Mouse (Mus musculus): ENCODE data around the gene Bicral.
"Not testable (repeated sequence)": the region's sequence is repeated elsewhere in the genome, so short reads cannot be mapped to it uniquely, and the experiment has no call there.

Bicral gene

DNA sequence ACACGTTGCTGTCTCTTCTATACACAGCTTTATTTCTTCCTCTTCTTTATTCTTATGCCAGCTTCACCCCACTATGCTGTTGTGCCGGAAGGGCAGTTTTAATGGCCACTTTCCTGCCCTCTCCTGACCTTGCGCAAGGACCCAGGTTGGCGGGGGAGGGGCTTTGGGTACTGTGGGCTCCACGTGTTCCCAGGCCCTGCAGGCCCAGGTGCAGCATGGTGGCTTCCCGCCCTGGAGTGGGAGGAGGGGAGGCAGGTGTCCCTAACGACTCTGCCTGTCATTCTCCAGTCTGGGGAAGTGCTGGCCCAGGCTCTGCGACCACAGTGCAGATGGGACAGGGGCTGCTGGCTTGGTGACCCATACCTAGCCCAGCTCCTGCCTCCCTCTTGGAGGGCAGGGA is 90.4 kb downstream of the Bicral start:
- no peak for DNase-seq (ENCODE audit: extremely low read depth, low read depth, low spot score)

GRCm38 (mm10) chr17:46764916-46765315 is 93.4 kb downstream of the Bicral start:
- DNase-seq (ENCODE audit: extremely low read depth, low read depth, low spot score): not testable (repeated sequence)

DNA sequence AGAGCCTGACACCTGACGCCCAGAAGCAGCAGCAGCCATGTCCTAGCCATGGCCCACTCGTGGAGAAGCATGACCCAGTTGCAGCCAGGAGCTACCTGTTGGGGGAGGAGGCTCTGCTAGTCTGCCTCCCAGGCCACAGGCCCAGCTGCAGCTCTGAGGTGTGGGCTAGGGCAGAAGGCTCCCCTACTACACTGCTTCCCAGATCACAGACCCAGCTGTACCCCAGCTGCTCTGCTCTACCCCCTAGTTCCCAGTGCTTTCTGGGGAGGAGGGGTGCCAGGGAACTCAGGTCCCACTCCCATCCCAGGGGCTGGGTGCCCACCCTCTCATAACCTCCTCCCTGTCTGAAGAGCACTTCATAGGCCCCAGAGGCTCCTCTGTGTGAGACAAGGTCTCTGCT is 94.7 kb downstream of the Bicral start, which contains the start of gene Ptcra:
TSS of gene Ptcra (minus strand) at position 169 of the 400 bp plus-strand sequence.
- DNase-seq (ENCODE audit: extremely low read depth, low read depth, low spot score): no peak

- DNase-seq (ENCODE audit: extremely low read depth, low read depth, low spot score): no peak
These were observed 99.5 kb downstream of the Bicral start for GRCm38 (mm10) chr17:46758753-46759152.

GRCm38 (mm10) chr17:46751794-46752556 is 106.3 kb downstream of the Bicral start, which contains the start of gene Cnpy3:
TSS of gene Cnpy3 (minus strand) at chr17:46752214.
- DNase-seq (ENCODE audit: extremely low read depth, low read depth, low spot score): no peak

- DNase-seq (ENCODE audit: extremely low read depth, low read depth, low spot score): no peak
These were observed 107.1 kb downstream of the Bicral start for GRCm38 (mm10) chr17:46751056-46751793.

DNA sequence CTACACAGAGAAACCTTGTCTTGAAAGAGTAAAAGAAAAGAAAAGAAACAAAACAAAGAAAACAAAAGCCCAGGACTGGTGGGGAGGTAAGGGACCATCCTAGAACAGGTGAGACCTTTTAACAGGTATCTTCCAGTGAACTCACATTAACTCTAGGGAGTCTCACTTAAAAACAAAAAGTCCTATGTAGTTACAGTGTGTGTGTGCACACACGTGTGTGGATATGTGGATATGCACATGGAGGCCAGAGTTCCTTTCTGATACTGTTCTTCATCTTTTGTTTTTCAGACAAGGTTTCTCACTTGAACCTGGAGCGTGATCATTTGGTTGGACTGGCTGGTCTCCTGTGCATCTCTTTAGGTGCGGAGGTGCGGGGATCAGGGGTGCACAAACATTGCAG is 107.7 kb downstream of the Bicral start:
- DNase-seq (ENCODE audit: extremely low read depth, low read depth, low spot score): no peak

- no peak for DNase-seq (ENCODE audit: extremely low read depth, low read depth, low spot score)
These were observed 109.0 kb downstream of the Bicral start for GRCm38 (mm10) chr17:46749282-46749681.

Measured in fat pad, adult 2 months (tissue).